Mouse (Mus musculus): Measurements from ENCODE around the gene Pacsin2.

DNA sequence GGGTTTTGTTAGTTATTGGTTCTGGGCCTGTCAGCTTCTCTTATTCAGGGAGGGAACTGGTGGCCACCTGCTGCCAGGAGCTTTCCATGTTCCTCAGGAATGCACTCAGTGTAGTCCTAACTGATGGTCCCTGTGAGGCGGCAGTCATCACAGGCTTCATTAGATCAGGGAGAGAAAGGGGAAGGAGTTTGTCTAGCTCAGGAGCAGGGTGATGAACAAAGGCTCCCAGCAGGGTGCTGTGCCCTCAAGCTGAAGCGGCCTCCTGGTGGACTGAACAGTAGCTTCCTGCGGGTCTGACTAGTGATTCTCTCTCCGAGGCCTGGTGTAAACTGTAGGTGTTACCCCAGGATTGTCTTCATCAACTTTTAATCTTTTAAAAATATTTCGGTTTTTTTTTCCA, 61.4 kb downstream of the Pacsin2 start:
- TF ChIP-seq CTCF (IDR thresholded peaks at IDR 0.05; ENCODE audit: borderline replicate concordance, insufficient read depth, low read length): no peak
- TF ChIP-seq POLR2A (IDR thresholded peaks at IDR 0.05; ENCODE audit: low read depth, low read length): no peak

Data from embryonic fibroblast, embryonic 13.5 days (primary cell).